Mouse (Mus musculus) telencephalon, adult 2 months (tissue): ENCODE measurements at regions not wholly inside any gene's neighbourhood (a gene's known extent, or its start where the extent isn't known, plus 50 kb on each side); places are given as distances from the start of the nearest gene placed in this dataset.

Experiments used
- DNase-seq: peaks from one replicate; pipeline ENCODE4 v3.0.0-alpha.2; 2011; ENCODE audit warnings: low read depth, low spot score

- no peak for DNase-seq
Observed at GRCm38 (mm10) chr5:85403519-85403918, 661.9 kb downstream of the Cenpc1 start.

- DNase-seq: no peak
Observed at GRCm38 (mm10) chr5:85360427-85360826, 705.0 kb downstream of the Cenpc1 start.

GRCm38 (mm10) chr5:85346762-85347161 is 718.6 kb downstream of the Cenpc1 start:
- DNase-seq: peak; percentile 80

GRCm38 (mm10) chr5:85346066-85346649 is 719.2 kb downstream of the Cenpc1 start:
- no peak for DNase-seq

GRCm38 (mm10) chr5:85341383-85341782 is 724.0 kb downstream of the Cenpc1 start:
- no peak for DNase-seq

GRCm38 (mm10) chr5:85337643-85338458 is 727.5 kb downstream of the Cenpc1 start:
- DNase-seq: no peak

GRCm38 (mm10) chr5:85336944-85337343 is 728.4 kb downstream of the Cenpc1 start:
- no peak for DNase-seq
